Mouse (Mus musculus): Measurements from ENCODE around the gene Ltbp3.

- TF ChIP-seq CTCF (IDR thresholded peaks at IDR 0.05; ENCODE audit: low read depth, low read length) (no peak), POLR2A (IDR thresholded peaks at IDR 0.05; ENCODE audit: borderline replicate concordance, low read depth, low read length) (no peak)
Measured at GRCm38 (mm10) chr19:5756321-5756985, 15.7 kb downstream of the Ltbp3 start.

All from bone marrow macrophage, adult 2 months (primary cell).